Mouse (Mus musculus) intestine, embryonic 16.5 days (tissue): ENCODE results near the gene Fam221a. TPM values are rescaled to one million over a fixed set of nuclear protein-coding genes. Genes with fewer than 3 reads are reported as not detected.

Experiments used
- ATAC-seq: fragments of 200-750 bp; cut with Nextera tagmentation; 2 replicates; pipeline ENCODE4 v1.8.0; 2017; ENCODE audit warnings: moderate TSS enrichment, moderate library complexity
- H3K27ac ChIP-seq: fragments of 300-500 bp; sonication (generic); 2 replicates; pipeline ENCODE4 v1.5.1; 2014; ENCODE audit warnings: mild to moderate bottlenecking, low read length
- H3K27me3 ChIP-seq: fragments of 300-500 bp; sonication (generic); replicated peaks from 2 replicates; pipeline ENCODE4 v1.6.1; 2014; ENCODE audit warnings: low read length, control low read depth, mixed read lengths; ENCODE audit not compliant: control insufficient read depth, insufficient read depth
- H3K36me3 ChIP-seq: fragments of 300-500 bp; sonication (generic); 2 replicates; pipeline ENCODE4 v1.6.1; 2014; ENCODE audit warnings: low read length, control low read depth; ENCODE audit not compliant: control insufficient read depth, insufficient read depth
- H3K4me1 ChIP-seq: fragments of 300-500 bp; sonication (generic); 2 replicates; pipeline ENCODE4 v1.6.1; 2014; ENCODE audit warnings: low read length, control low read depth, mixed read lengths; ENCODE audit not compliant: control insufficient read depth, insufficient read depth
- H3K4me2 ChIP-seq: fragments of 300-500 bp; sonication (generic); 2 replicates; pipeline ENCODE4 v1.6.1; 2014; ENCODE audit warnings: low read depth, low read length, control low read depth
- H3K4me3 ChIP-seq: fragments of 300-500 bp; sonication (generic); 2 replicates; pipeline ENCODE4 v1.5.1; 2014; ENCODE audit warnings: mild to moderate bottlenecking, low read length
- H3K9ac ChIP-seq: fragments of 300-500 bp; sonication (generic); 2 replicates; pipeline ENCODE4 v1.6.1; 2014; ENCODE audit warnings: low read depth, low read length
- H3K9me3 ChIP-seq: fragments of 300-500 bp; sonication (generic); 2 replicates; pipeline ENCODE4 v1.6.1; 2016; ENCODE audit warnings: low read length, control low read depth; ENCODE audit not compliant: control insufficient read depth
- WGBS: fragments of 180-500 bp; shearing (Covaris S2); extraction: QIAGEN DNeasy Blood & Tissue Kit; methylation state at CpG from one replicate; pipeline ENCODE4 v1.1.7; 2014; 5-methylcytosine and 5-hydroxymethylcytosine counted together
- polyA plus RNA-seq: library from polyadenylated mRNA; unstranded; fragments of >200 nt; fragmentation: Nextera tagmentation; extraction: Ambion mirVana; gene quantifications from 2 replicates; pipeline ENCODE4 v1.2.1, GENCODE M21; 2015

The Fam221a gene
- polyA plus RNA-seq, 1 experiment from 2014 or later, result 6.6 TPM

- ATAC-seq, result no peak
- WGBS, result 72% methylated on average over 1 of the region's 1 CpGs
- H3K27me3 ChIP-seq, result no peaks in the 10 kb centered on the region
- no peak overlapping the region for H3K27ac ChIP-seq
- no peaks in the 10 kb centered on the region for H3K9me3 ChIP-seq
- H3K9ac ChIP-seq, result no peak overlapping the region
- H3K4me2 ChIP-seq, result no peak overlapping the region
- no peak overlapping the region for H3K4me3 ChIP-seq
- no peaks in the 10 kb centered on the region for H3K4me1 ChIP-seq
- no peaks in the 10 kb centered on the region for H3K36me3 ChIP-seq
Measured at GRCm38 (mm10) chr6:49415971-49416370, 48.4 kb downstream of the Fam221a start.

DNA sequence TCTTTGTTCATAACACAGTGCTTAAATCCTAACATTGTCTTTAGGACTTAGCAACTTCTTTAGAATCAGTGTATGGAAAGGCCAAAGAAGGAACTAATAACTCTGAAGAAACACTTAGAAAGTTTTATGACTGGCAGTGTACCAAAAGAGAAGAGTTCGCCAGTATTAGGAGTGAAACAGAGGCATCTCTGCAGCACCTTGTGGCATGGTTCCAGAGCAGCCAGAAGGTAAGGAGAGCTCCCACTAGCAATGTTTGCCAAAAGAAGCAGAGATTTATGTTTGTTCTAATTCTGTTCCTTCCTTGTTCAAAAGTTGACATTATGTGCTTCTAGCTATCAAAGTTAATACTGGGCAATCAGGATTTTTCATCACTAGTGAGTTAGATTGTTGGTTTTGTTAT is 69.8 kb downstream of the Fam221a start:
- H3K36me3 ChIP-seq, result no peaks in the 10 kb centered on the region
- no peak overlapping the region for H3K9ac ChIP-seq
- no peaks in the 10 kb centered on the region for H3K9me3 ChIP-seq
- H3K4me3 ChIP-seq, result no peak overlapping the region
- 59% methylated on average over 1 of the region's 1 CpGs for WGBS
- H3K4me1 ChIP-seq, result no peaks in the 10 kb centered on the region
- H3K4me2 ChIP-seq, result no peak overlapping the region
- H3K27ac ChIP-seq, result no peak overlapping the region
- no peaks in the 10 kb centered on the region for H3K27me3 ChIP-seq
- no peak for ATAC-seq

Other genes starting within 250 kb of the Fam221a start
- gene Igf2bp3, start 152.8 kb upstream of the Fam221a start, polyA plus RNA-seq, result 78.7 and 81.9 TPM in 2 replicates
- gene Tra2a, start 103.7 kb upstream of the Fam221a start, polyA plus RNA-seq, result 68.7 and 71.3 TPM in 2 replicates
- 10.4 and 10.9 TPM in 2 replicates for gene Ccdc126, start 48.5 kb upstream of the Fam221a start, polyA plus RNA-seq
- gene Stk31, start 27.9 kb downstream of the Fam221a start, polyA plus RNA-seq, result not detected in 2 replicates